Mouse (Mus musculus): ENCODE measurements around the gene Pspn.

DNA sequence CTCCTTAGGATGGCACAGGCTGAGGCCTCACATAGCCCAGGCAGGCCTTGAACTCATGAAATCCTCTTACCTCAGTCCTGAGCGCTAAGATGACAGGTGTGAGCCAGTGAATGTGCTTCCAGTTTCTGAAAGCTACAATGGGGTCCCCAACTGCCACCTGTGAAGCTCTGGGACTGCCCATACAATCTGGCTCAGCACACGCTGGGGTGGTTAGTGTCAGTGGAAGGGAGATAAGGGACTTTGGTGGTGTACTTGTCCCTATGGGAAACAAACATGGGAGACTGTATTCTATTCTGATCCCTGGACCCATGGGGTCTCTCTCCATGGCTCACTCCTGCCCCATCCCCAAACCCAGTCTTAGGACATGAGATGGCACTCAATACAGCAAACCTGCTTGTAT, 19.9 kb upstream of the Pspn start:
- no peak for TF ChIP-seq GATA1 (IDR thresholded peaks at IDR 0.05; ENCODE audit: borderline replicate concordance, low read length)
- TF ChIP-seq FLI1 (IDR thresholded peaks at IDR 0.05; ENCODE audit: low read length) = no peak
